Mouse (Mus musculus): ENCODE measurements at regions not wholly inside any gene's neighbourhood (a gene's known extent, or its start where the extent isn't known, plus 50 kb on each side); places are given as distances from the start of the nearest gene placed in this dataset.

- no peaks in the 10 kb centered on the region for H3K9me3 ChIP-seq (replicated peaks; ENCODE audit: insufficient read depth, low read length)
- H3K27me3 ChIP-seq (ENCODE audit: control insufficient read depth in 1 of 2, insufficient read depth in 2 of 2, low read length in 2 of 2), result no peaks in the 10 kb centered on the region
- H3K4me1 ChIP-seq (ENCODE audit: control insufficient read depth in 1 of 2, insufficient read depth in 2 of 2, low read length in 2 of 2), result no peaks in the 10 kb centered on the region
- no peak overlapping the region for H3K9ac ChIP-seq (ENCODE audit: control insufficient read depth, low read depth, low read length, poor library complexity, severe bottlenecking)
- peak; percentile 13 for DNase-seq (ENCODE audit: low read depth, low spot score)
- no peaks in the 10 kb centered on the region for H3K79me2 ChIP-seq (ENCODE audit: control insufficient read depth, insufficient read depth, low read length, poor library complexity)
- TF ChIP-seq ELF1 (IDR thresholded peaks at IDR 0.05; ENCODE audit: low read depth, low read length) (no peak), CHD1 (IDR thresholded peaks at IDR 0.05; ENCODE audit: low read depth, low read length) (no peak), ETS1 (IDR thresholded peaks at IDR 0.05; ENCODE audit: low read depth, low read length) (no peak), ZKSCAN1 (IDR thresholded peaks at IDR 0.05; ENCODE audit: low read depth, low read length) (no peak), HCFC1 (IDR thresholded peaks at IDR 0.05; ENCODE audit: low read depth, low read length) (no peak), MEF2A (IDR thresholded peaks at IDR 0.05; ENCODE audit: extremely low read depth, insufficient replicate concordance, low read depth, low read length, poor library complexity, severe bottlenecking) (no peak), GABPA (IDR thresholded peaks at IDR 0.05; ENCODE audit: low read depth, low read length) (no peak), CHD2 (IDR thresholded peaks at IDR 0.05; ENCODE audit: low read length) (no peak), RCOR1 (IDR thresholded peaks at IDR 0.05; ENCODE audit: low read depth, low read length) (no peak), USF1 (IDR thresholded peaks at IDR 0.05; ENCODE audit: low read depth, low read length) (no peak), BHLHE40 (IDR thresholded peaks at IDR 0.05; ENCODE audit: borderline replicate concordance, low read depth, low read length) (no peak), POLR2A (IDR thresholded peaks at IDR 0.05; ENCODE audit: control insufficient read depth in 1 of 2, insufficient read depth in 1 of 2, low read depth in 1 of 2, low read length in 2 of 2, poor library complexity in 1 of 2) (no peak), TBP (IDR thresholded peaks at IDR 0.05; ENCODE audit: low read depth, low read length) (no peak), GATA1 (IDR thresholded peaks at IDR 0.05; ENCODE audit: low read depth, low read length) (no peak), TAL1 (IDR thresholded peaks at IDR 0.05; ENCODE audit: low read length) (no peak), MAZ (IDR thresholded peaks at IDR 0.05; ENCODE audit: low read depth, low read length) (no peak), USF2 (IDR thresholded peaks at IDR 0.05; ENCODE audit: borderline replicate concordance in 1 of 2, insufficient read depth in 1 of 2, low read depth in 1 of 2, low read length in 2 of 2) (no peak), SMC3 (IDR thresholded peaks at IDR 0.05; ENCODE audit: low read depth, low read length) (no peak), POLR2AphosphoS5 (IDR thresholded peaks at IDR 0.05; ENCODE audit: borderline replicate concordance, low read depth, low read length) (no peak)
- no peaks in the 10 kb centered on the region for H3K36me3 ChIP-seq (ENCODE audit: control insufficient read depth in 1 of 2, insufficient read depth in 2 of 2, low read length in 2 of 2)
- H3K4me3 ChIP-seq (ENCODE audit: control insufficient read depth in 1 of 2, insufficient read depth in 1 of 2, low read depth in 2 of 2, low read length in 2 of 2), result no peak overlapping the region
- H3K27ac ChIP-seq (ENCODE audit: control insufficient read depth, low read depth, low read length), result no peak overlapping the region
These were observed 249.3 kb upstream of the Mdga2 start for GRCm38 (mm10) chr12:67471666-67472065.

DNA sequence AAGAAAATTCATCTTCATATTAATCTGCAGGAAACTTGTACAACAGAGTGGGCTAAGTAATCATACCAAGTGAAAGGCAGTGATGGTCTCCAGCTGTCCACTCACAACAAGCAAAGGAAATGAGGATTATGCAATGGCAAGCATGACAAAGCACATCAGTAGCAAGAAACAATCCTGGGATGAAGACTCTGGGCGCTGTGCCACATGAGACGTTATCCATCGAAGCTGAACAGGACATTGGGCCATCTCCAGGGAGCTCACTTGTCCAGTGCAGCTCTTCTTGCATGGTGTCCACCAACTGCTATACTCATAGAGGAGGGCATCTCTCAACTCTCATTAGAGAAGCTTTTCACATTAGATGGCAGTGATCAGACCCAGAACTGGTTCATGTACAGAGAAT, 248.7 kb upstream of the Mdga2 start:
- Histone ChIP-seq H3K4me3 (ENCODE audit: control insufficient read depth in 1 of 2, insufficient read depth in 1 of 2, low read depth in 2 of 2, low read length in 2 of 2) (no peak overlapping the region), H3K9ac (ENCODE audit: control insufficient read depth, low read depth, low read length, poor library complexity, severe bottlenecking) (no peak overlapping the region), H3K27ac (ENCODE audit: control insufficient read depth, low read depth, low read length) (no peak overlapping the region), H3K36me3 (ENCODE audit: control insufficient read depth in 1 of 2, insufficient read depth in 2 of 2, low read length in 2 of 2) (no peaks in the 10 kb centered on the region), H3K79me2 (ENCODE audit: control insufficient read depth, insufficient read depth, low read length, poor library complexity) (no peaks in the 10 kb centered on the region), H3K4me1 (ENCODE audit: control insufficient read depth in 1 of 2, insufficient read depth in 2 of 2, low read length in 2 of 2) (no peaks in the 10 kb centered on the region), H3K27me3 (ENCODE audit: control insufficient read depth in 1 of 2, insufficient read depth in 2 of 2, low read length in 2 of 2) (no peaks in the 10 kb centered on the region), H3K9me3 (replicated peaks; ENCODE audit: insufficient read depth, low read length) (no peaks in the 10 kb centered on the region)
- no peak for DNase-seq (ENCODE audit: low read depth, low spot score)
- no peak for TF ChIP-seq BHLHE40 (IDR thresholded peaks at IDR 0.05; ENCODE audit: borderline replicate concordance, low read depth, low read length)

All from MEL (cell line).